In the genomic region with DNA sequence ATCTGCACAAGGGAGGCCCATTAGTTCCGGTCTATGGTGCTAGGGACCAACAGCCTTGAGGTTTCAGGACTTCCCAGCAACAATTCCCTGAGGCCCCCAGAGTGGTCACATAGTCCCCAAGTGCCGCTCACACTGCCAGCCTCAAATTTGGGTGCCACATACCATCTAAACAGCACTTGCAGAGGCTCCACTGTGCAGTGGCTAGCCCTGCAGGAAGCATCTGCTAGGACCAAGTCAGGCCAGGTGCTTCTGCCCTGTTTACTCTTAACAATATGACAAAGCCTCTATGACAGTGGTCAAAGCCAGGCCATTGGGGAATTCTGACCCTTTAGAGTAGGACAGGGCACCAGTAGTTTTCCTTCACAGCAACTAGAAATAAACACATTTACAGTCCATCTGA, we compare ENCODE assay signal across 23 mouse cellular contexts. TPM values are rescaled to one million over a fixed set of nuclear protein-coding genes. Genes with fewer than 3 reads are reported as not detected.
DNase-seq lines count a peak whose midpoint lies in the region; ATAC-seq and TF ChIP-seq lines count a peak whose summit lies in the region.
"Had no signal": no experiment of that assay in that cellular context is flagged by ENCODE, and none has a peak within 500 bp of the region (broad histone marks: within the 10 kb centered on the region; RNA-seq: fewer than 3 reads in every experiment).

No protein-coding gene starts in this region.

- no peak for TF ChIP-seq EP300 in liver, postnatal 0 days (IDR thresholded peaks at IDR 0.05; ENCODE audit: low read depth)

- TF ChIP-seq CTCF in liver, postnatal 0 days (IDR thresholded peaks at IDR 0.05; ENCODE audit: low read depth): no peak

- WGBS in heart, embryonic 12.5 days: 81% methylated on average over 2 of the region's 2 CpGs
- WGBS in liver, embryonic 13.5 days (ENCODE audit: insufficient replicate concordance): 72% methylated on average over 2 of the region's 2 CpGs
- whole genome bisulfite sequencing in liver, postnatal 0 days (ENCODE audit: insufficient replicate concordance): 86% methylated on average over 2 of the region's 2 CpGs

- H3K36me3 ChIP-seq in heart, embryonic 12.5 days: no peaks in the 10 kb centered on the region
- H3K36me3 ChIP-seq in liver, embryonic 13.5 days: no peaks in the 10 kb centered on the region
- H3K36me3 ChIP-seq in liver, postnatal 0 days (replicated peaks; ENCODE audit: insufficient read depth, low read length): no peaks in the 10 kb centered on the region
- H3K36me3 ChIP-seq: embryonic facial prominence, embryonic 13.5 days; forebrain, embryonic 12.5 days; hindbrain, embryonic 10.5 days had no signal

- peaks cover 5% of the 10 kb centered on the region; the same call in 1 of the 2 replicates for H3K27me3 ChIP-seq in heart, embryonic 12.5 days (replicated peaks)
- H3K27me3 ChIP-seq in liver, embryonic 13.5 days: no peaks in the 10 kb centered on the region
- H3K27me3 ChIP-seq in liver, postnatal 0 days (ENCODE audit: insufficient read depth, low read length): no peaks in the 10 kb centered on the region
- H3K27me3 ChIP-seq: embryonic facial prominence, embryonic 13.5 days had no signal

- H3K9me3 ChIP-seq in heart, embryonic 12.5 days (replicated peaks): no peaks in the 10 kb centered on the region
- H3K9me3 ChIP-seq in liver, embryonic 13.5 days (replicated peaks): no peaks in the 10 kb centered on the region
- H3K9me3 ChIP-seq in liver, postnatal 0 days (ENCODE audit: low read length): no peaks in the 10 kb centered on the region
- H3K9me3 ChIP-seq: embryonic facial prominence, embryonic 13.5 days; forebrain, embryonic 12.5 days; hindbrain, embryonic 10.5 days had no signal

- H3K4me2 ChIP-seq in heart, embryonic 12.5 days: no peak overlapping the region
- H3K4me2 ChIP-seq in liver, embryonic 13.5 days: no peak overlapping the region
- H3K4me2 ChIP-seq in liver, postnatal 0 days (ENCODE audit: low read depth, low read length): no peak overlapping the region
- H3K4me2 ChIP-seq: embryonic facial prominence, embryonic 13.5 days; forebrain, embryonic 12.5 days; heart, embryonic 11.5 days; hindbrain, embryonic 14.5 days had no signal

- 0 out of 2 replicates have a peak, but pooled peaks have one; percentile 9 for ATAC-seq in heart, embryonic 12.5 days (ENCODE audit: insufficient number of reproducible peaks, low FRiP score)
- ATAC-seq in liver, embryonic 13.5 days (ENCODE audit: low read depth): no peak
- no peak for ATAC-seq in liver, postnatal 0 days
- ATAC-seq: activated CD4-positive, CD25-positive, alpha-beta regulatory T cell, adult 4 months; CD4-positive, CD25-positive, alpha-beta regulatory T cell, adult 4 months; forebrain, embryonic 16.5 days; Patski had no signal

- peaks cover 11% of the 10 kb centered on the region for H3K4me1 ChIP-seq in heart, embryonic 12.5 days (replicated peaks)
- peaks cover 34% of the 10 kb centered on the region for H3K4me1 ChIP-seq in liver, embryonic 13.5 days (replicated peaks)
- peaks cover 18% of the 10 kb centered on the region for H3K4me1 ChIP-seq in liver, postnatal 0 days (ENCODE audit: insufficient read depth)
- H3K4me1 ChIP-seq: embryonic facial prominence, embryonic 13.5 days had no signal

- H3K27ac ChIP-seq in heart, embryonic 12.5 days (ENCODE audit: poor library complexity, severe bottlenecking): no peak overlapping the region
- 0 out of 2 replicates have a peak overlapping the region, but pooled peaks have one; percentile 11 for H3K27ac ChIP-seq in liver, embryonic 13.5 days
- H3K27ac ChIP-seq in liver, postnatal 0 days (ENCODE audit: low read depth): no peak overlapping the region
- H3K27ac ChIP-seq: embryonic facial prominence, embryonic 13.5 days; forebrain, embryonic 12.5 days; heart, adult 2 months; hindbrain, embryonic 10.5 days; hindbrain, embryonic 14.5 days had no signal

- no peak overlapping the region for H3K9ac ChIP-seq in heart, embryonic 12.5 days
- H3K9ac ChIP-seq in liver, embryonic 13.5 days: no peak overlapping the region; the same call in 1 of the 2 replicates
- no peak overlapping the region for H3K9ac ChIP-seq in liver, postnatal 0 days (replicated peaks)
- H3K9ac ChIP-seq: embryonic facial prominence, embryonic 13.5 days; forebrain, embryonic 12.5 days; hindbrain, embryonic 14.5 days had no signal

- DNase-seq in heart, adult 18-20 months: no peak
- no peak for DNase-seq in liver, embryonic 13.5 days
- no peak for DNase-seq in liver, postnatal 0 days
- DNase-seq in kidney, postnatal 14 days: peak; percentile 27
- no peak for DNase-seq in urinary bladder, postnatal 36 days (ENCODE audit: low spot score in 2 of 2)
- no peak for DNase-seq in lung, postnatal 36 days
- DNase-seq: adrenal gland, postnatal 14 days; B cell, adult 2 months; cerebellum, adult 11-12 months; cerebellum, adult 9-11 months; cerebellum, postnatal 36 days; gastrocnemius, postnatal 10 days; heart, adult 2 months had no signal

- no peak overlapping the region for H3K4me3 ChIP-seq in heart, embryonic 12.5 days
- H3K4me3 ChIP-seq in liver, embryonic 13.5 days (replicated peaks): no peak overlapping the region
- H3K4me3 ChIP-seq in liver, postnatal 0 days (ENCODE audit: low read depth, low read length): no peak overlapping the region
- H3K4me3 ChIP-seq: embryonic facial prominence, embryonic 13.5 days; forebrain, embryonic 12.5 days; heart, adult 2 months; hindbrain, embryonic 10.5 days had no signal

RNA-seq across cellular contexts. Expression of a gene that starts 21.1 kb away (rescaled TPM):
- 22.3 and 24.9 TPM in 2 replicates for polyA plus RNA-seq in heart, embryonic 12.5 days (2016; fragmentation: Nextera tagmentation; extraction: Ambion mirVana)
- 10 to 100 TPM; 21.6 to 26.0 TPM for total RNA-seq in heart, adult 18-20 months (2021)
- 156 and 167 TPM in 2 replicates for polyA plus RNA-seq in liver, embryonic 13.5 days (2015; fragmentation: Nextera tagmentation; extraction: Ambion mirVana)
- 58.8 and 63.7 TPM in 2 replicates for polyA plus RNA-seq in liver, postnatal 0 days (2015; fragmentation: Nextera tagmentation; extraction: Ambion mirVana)
